Mouse (Mus musculus): ENCODE measurements at regions not wholly inside any gene's neighbourhood (a gene's known extent, or its start where the extent isn't known, plus 50 kb on each side); places are given as distances from the start of the nearest gene placed in this dataset.

DNA sequence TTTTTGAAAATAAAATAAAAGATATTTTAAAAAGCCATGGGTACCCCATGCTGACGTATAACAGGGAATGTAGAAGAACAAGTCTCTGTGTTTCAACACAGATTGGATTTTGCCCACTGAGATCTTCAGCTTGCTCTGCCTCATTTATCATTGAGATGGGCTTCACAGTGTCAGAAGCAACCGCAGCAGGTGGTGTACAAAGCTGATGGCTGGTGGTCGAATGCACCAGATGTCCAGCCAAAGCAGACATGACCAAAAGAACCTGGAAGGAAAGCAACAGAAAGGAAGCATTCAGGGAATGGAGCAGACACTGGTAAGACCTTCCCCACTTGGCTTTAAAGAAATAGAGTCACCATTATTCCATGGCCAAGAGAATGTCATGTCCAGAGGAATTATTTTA, 247.9 kb downstream of the Plk2 start:
- H3K4me3 ChIP-seq (ENCODE audit: control insufficient read depth in 1 of 2, insufficient read depth in 1 of 2, low read depth in 2 of 2, low read length in 2 of 2), result no peak overlapping the region
- DNase-seq (ENCODE audit: low read depth, low spot score), result no peak
- no peak overlapping the region for H3K27ac ChIP-seq (ENCODE audit: control insufficient read depth, low read depth, low read length)
- TF ChIP-seq KAT2A (conservative IDR thresholded peaks at IDR 0.05; ENCODE audit: low read depth, low read length), result no peak
- H3K79me2 ChIP-seq (ENCODE audit: control insufficient read depth, insufficient read depth, low read length, poor library complexity), result no peaks in the 10 kb centered on the region
- no peaks in the 10 kb centered on the region for H3K9me3 ChIP-seq (replicated peaks; ENCODE audit: insufficient read depth, low read length)
- H3K9ac ChIP-seq (ENCODE audit: control insufficient read depth, low read depth, low read length, poor library complexity, severe bottlenecking), result no peak overlapping the region
- no peaks in the 10 kb centered on the region for H3K27me3 ChIP-seq (ENCODE audit: control insufficient read depth in 1 of 2, insufficient read depth in 2 of 2, low read length in 2 of 2)
- no peaks in the 10 kb centered on the region for H3K4me1 ChIP-seq (ENCODE audit: control insufficient read depth in 1 of 2, insufficient read depth in 2 of 2, low read length in 2 of 2)
- no peaks in the 10 kb centered on the region for H3K36me3 ChIP-seq (ENCODE audit: control insufficient read depth in 1 of 2, insufficient read depth in 2 of 2, low read length in 2 of 2)

DNA sequence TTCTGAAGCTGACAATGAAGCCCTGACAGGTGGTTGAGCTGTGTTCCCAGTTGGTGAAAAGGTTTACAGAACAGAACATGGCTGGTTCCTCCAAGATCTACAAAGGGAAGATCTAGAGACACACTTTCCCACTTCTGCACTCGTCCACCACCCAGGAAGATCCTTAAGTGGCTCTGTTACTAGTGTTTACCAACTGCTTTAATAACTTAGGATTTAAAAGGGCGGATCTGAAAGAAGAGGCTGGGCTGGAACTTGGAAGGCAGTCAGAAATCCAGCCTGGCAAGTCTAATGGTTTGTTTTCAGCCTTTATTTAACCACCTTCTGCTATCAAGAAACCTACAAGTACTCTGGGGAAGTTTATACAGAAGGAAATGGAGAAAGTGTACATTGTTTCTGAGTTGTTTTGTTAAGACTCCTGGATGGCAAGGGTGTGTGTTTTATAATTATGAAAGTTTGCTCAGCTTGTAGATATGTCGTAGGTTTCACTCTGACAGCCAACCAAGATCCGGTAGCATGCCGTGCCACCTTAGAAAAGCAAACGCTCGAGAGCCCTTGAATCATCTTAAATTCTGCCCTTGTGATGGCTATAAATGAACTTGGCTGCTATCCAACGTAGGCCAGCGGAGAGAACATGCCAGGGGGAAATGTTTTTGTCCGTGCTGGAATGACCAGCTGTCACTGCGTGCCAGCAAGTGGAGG, 248.5 kb downstream of the Plk2 start:
- Histone ChIP-seq H3K9me3 (replicated peaks; ENCODE audit: insufficient read depth, low read length) (no peaks in the 10 kb centered on the region), H3K79me2 (ENCODE audit: control insufficient read depth, insufficient read depth, low read length, poor library complexity) (no peaks in the 10 kb centered on the region), H3K27me3 (ENCODE audit: control insufficient read depth in 1 of 2, insufficient read depth in 2 of 2, low read length in 2 of 2) (no peaks in the 10 kb centered on the region), H3K27ac (ENCODE audit: control insufficient read depth, low read depth, low read length) (no peak overlapping the region), H3K9ac (ENCODE audit: control insufficient read depth, low read depth, low read length, poor library complexity, severe bottlenecking) (no peak overlapping the region), H3K4me3 (ENCODE audit: control insufficient read depth in 1 of 2, insufficient read depth in 1 of 2, low read depth in 2 of 2, low read length in 2 of 2) (no peak overlapping the region), H3K4me1 (ENCODE audit: control insufficient read depth in 1 of 2, insufficient read depth in 2 of 2, low read length in 2 of 2) (no peaks in the 10 kb centered on the region), H3K36me3 (ENCODE audit: control insufficient read depth in 1 of 2, insufficient read depth in 2 of 2, low read length in 2 of 2) (no peaks in the 10 kb centered on the region)
- DNase-seq (ENCODE audit: low read depth, low spot score), result no peak
- no peak for TF ChIP-seq MAX (IDR thresholded peaks at IDR 0.05; ENCODE audit: low read length)
- no peak for TF ChIP-seq TBP (IDR thresholded peaks at IDR 0.05; ENCODE audit: low read depth, low read length)
- no peak for TF ChIP-seq MAZ (IDR thresholded peaks at IDR 0.05; ENCODE audit: low read depth, low read length)
- no peak for TF ChIP-seq ZKSCAN1 (IDR thresholded peaks at IDR 0.05; ENCODE audit: low read depth, low read length)
- no peak for TF ChIP-seq BHLHE40 (IDR thresholded peaks at IDR 0.05; ENCODE audit: borderline replicate concordance, low read depth, low read length)
- no peak for TF ChIP-seq MXI1 (IDR thresholded peaks at IDR 0.05; ENCODE audit: low read depth, low read length)
- no peak for TF ChIP-seq CHD1 (IDR thresholded peaks at IDR 0.05; ENCODE audit: low read depth, low read length)
- TF ChIP-seq MYC (IDR thresholded peaks at IDR 0.05; ENCODE audit: low read depth, low read length), result no peak
- TF ChIP-seq MAFK (IDR thresholded peaks at IDR 0.05; ENCODE audit: borderline replicate concordance, low read depth, low read length), result no peak
- no peak for TF ChIP-seq SMC3 (IDR thresholded peaks at IDR 0.05; ENCODE audit: low read depth, low read length)
- TF ChIP-seq GATA1 (IDR thresholded peaks at IDR 0.05; ENCODE audit: low read depth, low read length), result no peak
- TF ChIP-seq NRF1 (IDR thresholded peaks at IDR 0.05; ENCODE audit: insufficient read depth, low read depth, low read length, poor library complexity, severe bottlenecking), result no peak
- TF ChIP-seq CTCF (IDR thresholded peaks at IDR 0.05 in 2 of 3, conservative IDR thresholded peaks at IDR 0.05 in 1 of 3; ENCODE audit: control insufficient read depth in 1 of 3, insufficient read depth in 1 of 3, low read depth in 2 of 3, low read length in 3 of 3, poor library complexity in 1 of 3, severe bottlenecking in 1 of 3), result no peak
- no peak for TF ChIP-seq POLR2AphosphoS2 (IDR thresholded peaks at IDR 0.05; ENCODE audit: low read length)
- TF ChIP-seq CHD2 (IDR thresholded peaks at IDR 0.05; ENCODE audit: low read length), result no peak
- no peak for TF ChIP-seq USF2 (IDR thresholded peaks at IDR 0.05; ENCODE audit: borderline replicate concordance in 1 of 2, insufficient read depth in 1 of 2, low read depth in 1 of 2, low read length in 2 of 2)
- no peak for TF ChIP-seq TAL1 (IDR thresholded peaks at IDR 0.05; ENCODE audit: low read length)
- TF ChIP-seq ELF1 (IDR thresholded peaks at IDR 0.05; ENCODE audit: low read depth, low read length), result no peak
